Mouse (Mus musculus): Measurements from ENCODE around the gene Paqr9. TPM values are rescaled to one million over a fixed set of nuclear protein-coding genes. Genes with fewer than 3 reads are reported as not detected.

Gene Paqr9
- polyA plus RNA-seq, 2 experiments: 0.08 to 0.33 TPM

GRCm38 (mm10) chr9:95525376-95525775 lies 34.1 kb upstream of the Paqr9 start:
- Histone ChIP-seq H3K4me3 (replicated peaks; ENCODE audit: low read length) (no peak overlapping the region), H3K4me1 (ENCODE audit: control insufficient read depth, insufficient read depth, low read length) (no peaks in the 10 kb centered on the region), H3K4me2 (replicated peaks; ENCODE audit: low read depth, low read length, severe bottlenecking) (no peak overlapping the region), H3K9ac (ENCODE audit: low read depth, low read length, severe bottlenecking) (no peak overlapping the region), H3K27me3 (ENCODE audit: control insufficient read depth, insufficient read depth, low read length) (no peaks in the 10 kb centered on the region), H3K9me3 (ENCODE audit: control insufficient read depth, low read length) (no peaks in the 10 kb centered on the region), H3K27ac (replicated peaks; ENCODE audit: low read depth, low read length) (no peak overlapping the region), H3K36me3 (ENCODE audit: control insufficient read depth, insufficient read depth, low read length) (no peaks in the 10 kb centered on the region)
- ATAC-seq (ENCODE audit: low FRiP score, low read depth): no peak
- TF ChIP-seq POLR2A (IDR thresholded peaks at IDR 0.05; ENCODE audit: borderline replicate concordance, extremely low read depth, insufficient read depth, insufficient read length): no peak
- 78% methylated on average over 6 of the region's 6 CpGs for WGBS
- DNase-seq (ENCODE audit: low spot score): no peak

DNA sequence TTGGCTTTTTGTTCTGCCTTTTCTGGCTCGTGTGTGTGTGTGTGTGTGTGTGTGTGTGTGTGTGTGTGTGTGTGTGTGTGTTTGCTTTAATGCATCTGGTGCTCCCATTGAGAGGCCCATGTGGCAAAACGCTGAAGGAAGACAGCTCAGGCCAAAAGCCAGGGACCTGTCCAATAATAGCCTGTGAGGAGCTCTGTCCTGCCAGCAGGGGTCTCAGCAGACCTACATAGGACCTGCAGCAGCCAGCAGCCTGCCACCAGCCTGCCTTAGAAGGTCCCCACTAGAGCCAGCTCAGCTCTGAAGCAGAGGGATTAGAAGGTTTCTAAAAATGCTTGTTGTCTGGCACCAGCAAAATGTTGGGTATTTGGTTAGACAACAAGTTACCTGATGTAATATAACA lies 33.5 kb upstream of the Paqr9 start:
- no peak overlapping the region for H3K27ac ChIP-seq (replicated peaks; ENCODE audit: low read depth, low read length)
- no peaks in the 10 kb centered on the region for H3K36me3 ChIP-seq (ENCODE audit: control insufficient read depth, insufficient read depth, low read length)
- no peak for TF ChIP-seq POLR2A (IDR thresholded peaks at IDR 0.05; ENCODE audit: borderline replicate concordance, extremely low read depth, insufficient read depth, insufficient read length)
- DNase-seq (ENCODE audit: low spot score) (peak; percentile 46), ATAC-seq (ENCODE audit: low FRiP score, low read depth) (no peak; the same call in 1 of the 2 replicates)
- H3K9me3 ChIP-seq (ENCODE audit: control insufficient read depth, low read length): no peaks in the 10 kb centered on the region
- WGBS: 29% methylated on average over 2 of the region's 2 CpGs
- no peak overlapping the region for H3K4me2 ChIP-seq (replicated peaks; ENCODE audit: low read depth, low read length, severe bottlenecking)
- H3K4me1 ChIP-seq (ENCODE audit: control insufficient read depth, insufficient read depth, low read length): no peaks in the 10 kb centered on the region
- H3K4me3 ChIP-seq (replicated peaks; ENCODE audit: low read length): no peak overlapping the region
- H3K27me3 ChIP-seq (ENCODE audit: control insufficient read depth, insufficient read depth, low read length): no peaks in the 10 kb centered on the region
- H3K9ac ChIP-seq (ENCODE audit: low read depth, low read length, severe bottlenecking): no peak overlapping the region

DNA sequence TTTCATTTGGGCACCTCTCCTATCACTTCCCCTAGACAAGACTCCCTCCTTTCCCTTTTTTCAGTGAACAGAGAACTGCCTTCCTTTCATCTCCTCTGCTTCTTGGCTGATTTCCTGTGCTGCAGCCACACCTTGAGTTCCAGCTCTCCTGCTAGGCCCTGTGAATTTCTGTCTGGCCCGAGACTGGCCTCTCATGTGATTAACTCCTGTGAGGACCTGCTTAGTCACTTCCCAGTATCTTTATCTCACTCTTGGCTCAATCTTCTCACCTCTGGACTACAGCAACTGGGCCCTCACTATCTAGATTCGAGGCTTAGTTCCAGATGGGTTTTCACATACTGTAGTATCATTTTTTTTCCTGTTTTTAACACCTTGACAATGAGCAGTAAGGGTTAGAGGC lies 31.8 kb upstream of the Paqr9 start:
- no peaks in the 10 kb centered on the region for H3K4me1 ChIP-seq (ENCODE audit: control insufficient read depth, insufficient read depth, low read length)
- TF ChIP-seq POLR2A (IDR thresholded peaks at IDR 0.05; ENCODE audit: borderline replicate concordance, extremely low read depth, insufficient read depth, insufficient read length): no peak
- ATAC-seq (ENCODE audit: low FRiP score, low read depth): no peak

DNA sequence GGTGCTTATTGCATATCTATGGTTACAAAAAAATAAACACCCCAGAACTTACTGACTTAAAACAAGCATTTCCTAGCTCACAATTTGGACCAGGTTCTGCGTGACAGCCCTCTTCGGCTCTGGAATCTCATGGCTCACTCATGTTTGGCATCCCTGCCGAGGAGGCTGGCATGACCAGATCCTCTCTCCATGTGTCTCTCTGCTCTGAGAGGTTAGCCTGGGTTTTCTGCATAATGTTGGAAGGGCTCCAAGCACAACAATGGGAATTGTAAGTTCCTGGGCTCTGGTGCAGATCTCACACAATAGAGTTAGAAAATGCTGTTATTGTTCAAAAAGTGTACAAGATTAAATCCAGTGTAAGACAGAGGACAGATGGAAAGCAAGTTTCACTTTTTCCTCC lies 28.3 kb upstream of the Paqr9 start:
- Histone ChIP-seq H3K9ac (ENCODE audit: low read depth, low read length, severe bottlenecking) (no peak overlapping the region), H3K9me3 (ENCODE audit: control insufficient read depth, low read length) (no peaks in the 10 kb centered on the region), H3K36me3 (ENCODE audit: control insufficient read depth, insufficient read depth, low read length) (no peaks in the 10 kb centered on the region), H3K4me3 (replicated peaks; ENCODE audit: low read length) (no peak overlapping the region), H3K27ac (replicated peaks; ENCODE audit: low read depth, low read length) (no peak overlapping the region), H3K27me3 (ENCODE audit: control insufficient read depth, insufficient read depth, low read length) (no peaks in the 10 kb centered on the region), H3K4me2 (replicated peaks; ENCODE audit: low read depth, low read length, severe bottlenecking) (no peak overlapping the region), H3K4me1 (ENCODE audit: control insufficient read depth, insufficient read depth, low read length) (no peaks in the 10 kb centered on the region)
- WGBS: 60% methylated on average over 3 of the region's 3 CpGs
- no peak for DNase-seq (ENCODE audit: low spot score)
- ATAC-seq (ENCODE audit: low FRiP score, low read depth): no peak
- TF ChIP-seq POLR2A (IDR thresholded peaks at IDR 0.05; ENCODE audit: borderline replicate concordance, extremely low read depth, insufficient read depth, insufficient read length): no peak

More for the DNA sequence above, 31.8 kb upstream of the Paqr9 start:
- H3K27me3 ChIP-seq (ENCODE audit: control insufficient read depth, insufficient read depth, low read length): no peaks in the 10 kb centered on the region
- H3K36me3 ChIP-seq (ENCODE audit: control insufficient read depth, insufficient read depth, low read length): no peaks in the 10 kb centered on the region
- H3K9ac ChIP-seq (ENCODE audit: low read depth, low read length, severe bottlenecking): no peak overlapping the region
- no peak overlapping the region for H3K4me2 ChIP-seq (replicated peaks; ENCODE audit: low read depth, low read length, severe bottlenecking)
- 56% methylated on average over 2 of the region's 2 CpGs for WGBS
- H3K4me3 ChIP-seq (replicated peaks; ENCODE audit: low read length): no peak overlapping the region
- H3K9me3 ChIP-seq (ENCODE audit: control insufficient read depth, low read length): no peaks in the 10 kb centered on the region
- H3K27ac ChIP-seq (replicated peaks; ENCODE audit: low read depth, low read length): no peak overlapping the region
- no peak for DNase-seq (ENCODE audit: low spot score)

GRCm38 (mm10) chr9:95533817-95534216 lies 25.6 kb upstream of the Paqr9 start:
- no peak for TF ChIP-seq POLR2A (IDR thresholded peaks at IDR 0.05; ENCODE audit: borderline replicate concordance, extremely low read depth, insufficient read depth, insufficient read length)
- H3K4me2 ChIP-seq (replicated peaks; ENCODE audit: low read depth, low read length, severe bottlenecking): no peak overlapping the region
- DNase-seq (ENCODE audit: low spot score) (peak; percentile 45), ATAC-seq (ENCODE audit: low FRiP score, low read depth) (no peak)
- 41% methylated on average over 6 of the region's 6 CpGs for WGBS
- no peaks in the 10 kb centered on the region for H3K27me3 ChIP-seq (ENCODE audit: control insufficient read depth, insufficient read depth, low read length)
- H3K4me1 ChIP-seq (ENCODE audit: control insufficient read depth, insufficient read depth, low read length): no peaks in the 10 kb centered on the region
- no peaks in the 10 kb centered on the region for H3K9me3 ChIP-seq (ENCODE audit: control insufficient read depth, low read length)
- H3K4me3 ChIP-seq (replicated peaks; ENCODE audit: low read length): no peak overlapping the region
- no peak overlapping the region for H3K27ac ChIP-seq (replicated peaks; ENCODE audit: low read depth, low read length)
- H3K36me3 ChIP-seq (ENCODE audit: control insufficient read depth, insufficient read depth, low read length): no peaks in the 10 kb centered on the region
- H3K9ac ChIP-seq (ENCODE audit: low read depth, low read length, severe bottlenecking): no peak overlapping the region
